Mouse (Mus musculus): Measurements from ENCODE around the gene Nedd8.

The Nedd8 gene

DNA sequence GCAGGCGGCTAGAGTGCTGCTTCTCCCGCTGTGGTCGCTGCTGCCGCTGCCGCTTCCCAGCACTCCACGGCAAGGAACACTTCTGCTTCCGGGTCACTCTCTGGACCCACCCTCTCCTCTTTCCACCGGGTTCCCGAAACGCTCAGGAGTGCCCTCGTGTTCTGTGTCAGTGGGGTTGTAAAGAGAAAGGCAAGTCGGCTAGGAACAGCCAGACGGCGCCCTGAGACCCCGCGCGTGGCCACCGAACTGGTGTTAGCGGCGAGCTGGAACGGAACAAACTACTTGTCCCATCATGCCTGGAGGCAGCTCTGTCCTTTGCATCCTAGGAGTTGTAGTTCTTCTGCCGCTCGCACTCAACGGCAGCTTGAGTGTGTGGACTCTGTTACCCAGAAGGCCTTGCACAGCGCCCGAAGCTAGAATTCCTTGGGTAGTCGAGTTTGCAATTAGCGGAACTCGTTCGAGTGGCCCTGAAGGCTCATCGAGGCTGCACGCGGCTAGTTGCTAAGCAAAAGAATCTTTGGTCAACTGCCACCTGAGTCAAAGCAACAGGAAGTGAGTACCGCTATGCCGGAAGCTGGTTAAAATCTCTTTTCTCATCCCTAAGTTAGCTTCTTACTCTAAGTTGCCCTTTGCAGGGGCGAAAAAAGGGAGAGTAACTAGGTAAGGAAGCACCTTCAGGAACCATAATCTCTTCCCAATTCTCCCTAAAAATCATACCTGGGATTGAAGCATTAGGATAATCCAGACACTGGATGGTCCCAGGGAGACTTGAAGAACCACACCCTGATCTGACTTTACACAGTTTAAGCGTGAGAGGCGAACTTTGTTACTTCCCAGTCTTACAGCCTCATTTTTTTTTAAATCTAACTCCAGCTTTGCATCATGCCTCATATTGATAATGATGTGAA is at the start of gene Nedd8, which contains the start of gene Gmpr2:
TSS of gene Nedd8 (minus strand) at position 292 of the 908 bp plus-strand sequence.
TSS of gene Gmpr2 (plus strand) at position 109 of the 908 bp plus-strand sequence.
- CTCF ChIA-PET: interaction anchor here (0.8 to 1.0 kb wide), 2 partner anchors 12 to 82 kb away, joined by 3 read pairs; partner anchors contain the start of gene Mdp1

DNA sequence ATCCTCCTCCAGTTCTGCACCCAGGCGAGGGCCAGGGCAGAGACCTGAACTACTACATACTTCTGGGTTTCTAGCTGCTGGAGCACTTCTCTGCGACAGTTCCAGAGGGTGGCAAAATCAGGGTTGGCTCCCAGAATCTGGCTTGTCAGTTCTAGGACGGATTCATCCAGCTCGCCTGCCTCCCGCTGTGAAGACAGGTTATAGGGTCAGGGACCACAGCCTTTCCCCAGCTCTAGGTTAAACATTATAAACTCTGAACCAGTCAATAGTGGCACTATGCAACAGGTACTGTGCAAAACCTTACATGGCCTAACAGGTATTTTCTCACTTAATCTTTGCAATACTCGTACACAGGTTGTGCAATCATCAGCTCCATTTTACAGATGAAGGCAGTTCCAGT is 49.2 kb upstream of the Nedd8 start:
- CTCF ChIA-PET: interaction anchor here (0.6 kb wide), 1 partner anchor 9 kb away, joined by 3 read pairs; no protein-coding TSS in a partner anchor

DNA sequence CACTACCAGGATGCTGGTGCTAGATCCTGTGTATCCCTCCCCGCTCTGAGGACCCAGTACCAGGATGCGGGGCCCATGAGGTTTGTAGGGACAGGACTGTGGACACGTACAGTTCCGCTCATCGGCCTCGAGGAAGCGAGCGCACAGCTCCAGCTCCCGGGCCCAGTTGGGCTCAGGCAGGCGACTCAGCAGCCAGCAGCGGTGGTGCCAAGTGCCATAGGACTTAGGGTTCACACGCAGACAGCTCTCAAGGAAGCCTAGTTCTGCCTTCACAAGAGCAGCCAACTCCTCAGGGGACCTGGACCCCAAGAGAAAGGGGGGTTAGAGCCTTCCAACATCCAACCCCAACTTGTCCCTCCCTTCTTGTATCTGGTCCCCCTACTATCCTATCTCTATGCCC is 48.7 kb upstream of the Nedd8 start:
- CTCF ChIA-PET: interaction anchor here (0.6 kb wide), 1 partner anchor 10 kb away, joined by 3 read pairs; no protein-coding TSS in a partner anchor

DNA sequence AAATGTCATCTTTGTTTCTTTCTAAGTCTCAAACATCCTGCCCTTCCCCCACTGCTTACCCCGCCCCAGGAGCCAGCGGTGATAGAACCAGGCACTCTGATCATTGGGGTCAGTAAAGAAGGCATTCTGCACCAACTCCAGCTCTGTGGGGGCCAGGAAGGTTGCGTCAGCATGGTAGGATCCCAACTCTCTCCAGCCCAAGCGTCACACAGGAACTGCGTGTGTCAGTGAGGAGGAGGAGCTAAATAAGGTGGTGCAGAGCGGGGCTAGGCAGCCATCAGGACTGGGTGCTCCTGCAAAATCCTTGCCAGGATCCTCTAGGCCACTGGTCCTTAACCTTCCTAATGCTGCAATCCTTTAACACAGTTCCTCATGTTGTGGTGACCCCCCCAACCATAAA is 47.8 kb upstream of the Nedd8 start:
- CTCF ChIA-PET: no interaction called here

DNA sequence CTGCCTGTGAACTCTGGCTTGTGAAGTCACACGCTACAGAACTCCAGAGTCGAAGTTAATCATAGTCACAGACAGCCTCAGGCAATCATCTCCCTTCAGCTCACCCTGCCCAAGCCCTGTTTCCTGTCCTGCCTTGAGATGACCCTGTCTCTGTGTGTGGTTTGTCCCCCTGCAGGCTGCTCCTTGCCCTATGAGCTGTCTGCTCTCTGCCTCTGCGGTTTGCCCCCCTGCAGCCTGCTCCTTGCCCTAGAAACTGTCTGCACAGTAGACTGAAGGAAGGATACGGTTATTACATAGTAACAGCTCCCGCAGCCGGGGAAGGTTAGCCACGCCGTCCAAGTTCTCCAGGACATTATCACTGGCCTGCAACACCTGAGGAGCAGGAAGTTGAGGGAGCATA is 45.0 kb upstream of the Nedd8 start:
- CTCF ChIA-PET: interaction anchor here (0.6 kb wide), 1 partner anchor 1682 kb away, joined by 15 read pairs; no protein-coding TSS in a partner anchor

DNA sequence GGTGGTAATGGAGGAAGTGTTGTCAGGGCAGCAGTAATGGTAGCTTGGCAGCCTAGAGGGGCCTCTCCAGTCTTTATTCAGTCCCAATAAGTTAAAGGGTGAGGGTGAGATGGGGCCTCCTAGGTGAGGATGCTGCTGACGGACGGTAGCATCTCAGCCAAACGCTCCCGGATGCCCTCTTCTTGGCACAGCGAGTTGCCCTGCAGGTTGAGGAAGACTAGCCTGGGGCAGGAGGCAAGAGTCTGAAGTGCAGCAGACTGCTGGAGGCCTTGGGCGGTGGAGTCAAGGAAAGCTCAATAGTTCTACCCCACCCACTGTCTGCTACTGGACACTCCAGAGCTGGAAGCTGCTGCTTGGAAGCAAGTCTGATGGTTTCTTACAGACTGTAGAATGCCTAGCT is 44.3 kb upstream of the Nedd8 start:
- CTCF ChIA-PET: interaction anchor here (0.6 kb wide), 1 partner anchor 1683 kb away, joined by 15 read pairs; no protein-coding TSS in a partner anchor

DNA sequence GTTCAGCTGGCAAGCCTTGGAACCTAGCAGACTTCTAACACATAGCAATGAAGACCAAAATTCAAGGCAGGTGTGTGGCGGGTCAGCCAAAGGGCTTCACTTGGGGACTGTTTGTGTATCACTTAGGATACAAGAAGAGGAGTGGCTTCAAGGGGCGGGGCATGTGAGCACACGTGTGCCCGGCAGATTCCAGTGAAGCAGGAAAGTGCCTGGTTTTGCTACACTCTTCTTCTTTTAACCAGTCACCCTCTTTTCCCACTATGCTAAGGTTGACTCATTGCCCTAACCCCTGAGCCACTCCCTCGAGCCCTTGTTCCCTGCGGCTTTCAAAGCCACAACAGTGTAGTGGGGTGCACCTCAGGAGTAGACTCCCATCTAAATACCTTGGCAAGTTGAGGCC is 43.0 kb upstream of the Nedd8 start:
- CTCF ChIA-PET: interaction anchor here (0.7 kb wide), 1 partner anchor 250 kb away, joined by 21 read pairs; no protein-coding TSS in a partner anchor

DNA sequence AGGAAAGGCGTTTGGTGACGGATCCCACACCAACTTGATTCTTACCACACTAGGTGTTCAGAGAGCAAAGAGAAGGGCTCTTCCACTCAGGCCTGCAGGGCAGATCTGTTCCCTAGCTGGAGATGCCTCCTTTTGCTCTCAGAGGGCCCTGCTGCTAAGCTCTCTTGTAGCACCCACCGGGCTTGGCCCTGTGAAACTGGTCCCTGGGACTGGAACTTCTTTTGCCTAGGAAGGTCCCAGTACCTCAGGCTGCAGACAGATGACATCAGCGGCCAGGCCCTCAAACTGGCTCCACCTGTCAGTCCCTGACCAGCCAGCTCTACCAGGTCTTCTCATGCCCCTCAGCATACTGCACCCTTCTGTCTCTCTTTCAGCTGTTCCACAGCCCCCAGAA is 41.8 kb upstream of the Nedd8 start, which contains the start of gene Tgm1:
TSS of gene Tgm1 (minus strand) at position 198 of the 394 bp plus-strand sequence.
- CTCF ChIA-PET: no interaction called here

DNA sequence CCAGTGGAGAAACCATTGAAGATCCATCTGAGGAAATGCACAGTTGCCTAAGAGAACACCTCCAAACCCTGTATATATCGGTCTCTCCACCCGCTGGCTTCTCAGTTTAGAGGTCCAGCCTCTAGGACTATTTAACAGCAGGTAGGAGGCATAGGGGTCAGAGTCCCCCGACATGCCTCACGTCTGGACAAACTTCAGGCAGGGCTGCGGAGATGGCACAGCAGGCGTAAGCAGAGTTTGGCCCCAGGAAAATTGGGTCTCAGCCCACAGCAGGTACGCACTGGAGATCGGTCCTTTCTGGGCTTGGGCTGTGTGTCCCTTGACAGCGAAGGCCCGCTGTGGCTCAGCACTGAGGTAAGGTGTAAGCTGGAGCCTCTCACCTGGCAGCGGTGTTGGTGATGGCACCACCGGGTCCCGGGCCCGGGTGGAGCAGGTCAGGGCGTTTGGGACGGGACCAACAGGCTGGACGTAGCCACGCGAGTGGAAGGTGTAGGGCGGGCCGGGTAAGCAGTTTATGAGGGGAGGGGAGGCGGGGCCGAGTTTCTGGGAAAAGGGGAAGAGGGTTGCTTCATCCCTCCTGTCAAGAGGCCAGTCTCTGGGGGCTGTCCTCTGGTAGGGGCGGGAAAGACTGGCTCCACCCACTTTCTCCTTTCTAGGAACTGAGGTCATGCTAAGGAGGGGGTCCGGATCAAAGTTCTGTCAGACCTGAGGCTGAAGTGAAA is 41.2 kb upstream of the Nedd8 start:
- CTCF ChIA-PET: no interaction called here

DNA sequence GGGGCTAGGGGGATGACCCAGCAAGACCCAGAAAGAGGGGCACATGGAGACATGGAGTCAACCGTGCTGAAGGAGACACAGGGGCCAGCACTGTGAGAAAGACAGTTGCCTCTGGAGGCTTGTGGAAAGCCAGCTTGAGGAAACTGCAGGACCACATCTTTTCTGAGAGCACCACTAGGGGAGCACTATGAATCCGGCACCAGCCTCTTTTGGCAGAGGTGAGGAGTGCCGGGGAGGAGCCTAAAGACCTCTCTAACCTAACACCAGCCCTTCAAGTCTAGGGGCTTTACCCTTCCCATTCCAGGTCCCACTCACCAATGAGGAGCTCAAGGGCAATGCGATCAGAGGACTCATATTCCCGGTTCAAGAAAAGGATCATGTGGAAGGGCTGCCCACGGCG is 39.9 kb upstream of the Nedd8 start:
- CTCF ChIA-PET: interaction anchor here (0.6 kb wide), 1 partner anchor 63 kb away, joined by 3 read pairs; no protein-coding TSS in a partner anchor

DNA sequence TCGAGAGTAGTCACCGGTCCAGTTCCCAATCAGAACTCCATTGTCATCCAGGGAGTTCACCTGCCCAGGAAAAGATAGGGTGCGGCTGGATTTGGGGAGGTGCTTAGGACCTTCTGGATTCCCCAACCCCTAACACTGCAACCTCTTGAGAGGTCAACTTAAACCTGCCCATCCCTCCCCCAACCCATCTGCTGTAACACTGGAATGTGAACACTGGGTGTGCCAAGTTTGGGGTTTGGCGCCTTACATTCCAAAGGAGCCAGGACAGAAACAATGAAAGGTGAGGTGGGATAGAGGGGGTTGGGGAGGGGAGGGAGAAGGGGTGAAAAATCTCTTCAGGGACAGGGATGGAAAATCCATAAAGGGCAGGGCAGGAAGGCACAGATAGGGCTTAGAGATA is 37.6 kb upstream of the Nedd8 start:
- CTCF ChIA-PET: no interaction called here

DNA sequence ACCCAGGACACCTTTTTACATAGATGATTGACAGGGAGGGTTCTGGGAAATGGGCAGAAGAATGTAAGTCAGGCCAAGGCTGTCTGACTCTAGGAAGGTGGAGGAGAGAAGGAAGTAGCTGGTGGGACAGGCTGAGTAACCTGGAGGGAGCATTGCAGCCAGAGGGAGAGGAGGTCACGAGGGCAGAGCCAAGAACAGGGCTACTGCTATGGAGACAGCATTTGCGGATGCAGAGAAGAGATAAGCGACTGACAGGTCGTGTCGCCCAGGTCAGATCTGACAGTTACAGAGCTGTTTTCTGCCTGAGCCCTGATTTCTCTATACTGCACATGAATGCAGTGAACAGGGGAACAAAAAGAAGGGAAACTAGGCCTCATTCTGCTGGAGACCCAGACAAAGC is 35.5 kb upstream of the Nedd8 start:
- CTCF ChIA-PET: no interaction called here

DNA sequence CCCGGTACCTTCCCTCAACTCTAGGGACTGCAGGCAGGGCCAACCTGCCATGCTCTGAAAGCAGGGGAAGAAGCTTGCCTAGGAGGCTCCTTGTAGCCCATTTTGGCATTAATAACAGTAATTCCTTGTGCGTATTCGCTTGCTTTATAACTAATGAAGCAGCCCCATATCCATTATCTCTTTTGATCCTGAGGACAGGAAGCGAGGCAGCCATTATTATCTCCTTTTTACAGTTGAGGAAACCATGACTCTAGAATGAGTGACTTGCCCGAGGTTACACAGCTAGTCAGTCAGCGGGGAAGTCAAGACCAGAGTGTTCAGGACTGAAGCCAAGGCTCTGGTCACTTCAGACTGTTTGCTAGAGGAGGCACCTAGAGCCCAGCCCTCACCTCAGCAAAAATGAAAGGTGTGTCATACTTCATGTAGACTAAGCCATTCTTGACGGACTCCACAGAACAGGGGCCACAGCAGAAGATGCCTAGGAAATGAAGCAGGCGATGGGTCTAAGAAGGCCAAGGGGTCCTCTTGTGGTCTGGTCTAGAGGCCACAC is 34.2 kb upstream of the Nedd8 start:
- CTCF ChIA-PET: no interaction called here

DNA sequence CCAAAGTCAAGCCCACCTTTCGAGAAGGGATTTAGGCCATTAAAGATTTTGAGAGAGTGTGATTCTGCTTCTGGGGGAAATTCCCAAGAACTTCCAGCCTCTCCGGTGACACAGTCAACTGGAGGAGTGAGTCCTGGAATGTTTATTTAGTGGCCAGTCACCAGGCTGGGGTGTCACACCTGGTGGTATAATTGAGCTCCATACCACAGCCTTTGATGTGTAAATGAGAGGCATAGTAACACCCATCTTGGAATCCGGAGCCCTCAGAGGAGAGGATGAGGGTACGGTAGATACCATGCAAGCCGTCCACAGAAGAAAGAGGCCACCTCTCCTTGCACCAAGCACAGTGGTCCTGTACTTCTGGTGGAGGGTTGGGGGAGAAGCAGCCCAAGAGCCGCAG is 30.8 kb upstream of the Nedd8 start:
- CTCF ChIA-PET: no interaction called here

DNA sequence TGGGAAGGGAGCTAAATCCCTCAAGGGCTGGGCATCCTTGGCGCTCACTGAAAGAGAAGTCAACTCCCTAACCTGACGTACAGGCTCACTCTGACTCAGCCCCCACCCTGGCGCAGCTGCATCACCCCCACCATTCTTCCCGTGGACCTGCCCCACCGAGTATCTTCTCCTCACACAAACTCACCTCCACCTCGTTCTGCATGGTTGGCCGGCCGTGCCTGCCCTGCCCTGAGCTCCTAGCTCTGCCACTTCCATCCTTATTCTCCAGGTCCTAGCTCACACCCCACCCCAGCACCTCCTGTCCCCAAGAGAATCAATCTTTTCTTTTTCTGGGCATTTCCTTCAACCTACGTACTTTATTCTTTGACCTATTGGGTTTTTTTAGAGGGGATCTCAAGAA is 29.2 kb upstream of the Nedd8 start:
- CTCF ChIA-PET: no interaction called here

DNA sequence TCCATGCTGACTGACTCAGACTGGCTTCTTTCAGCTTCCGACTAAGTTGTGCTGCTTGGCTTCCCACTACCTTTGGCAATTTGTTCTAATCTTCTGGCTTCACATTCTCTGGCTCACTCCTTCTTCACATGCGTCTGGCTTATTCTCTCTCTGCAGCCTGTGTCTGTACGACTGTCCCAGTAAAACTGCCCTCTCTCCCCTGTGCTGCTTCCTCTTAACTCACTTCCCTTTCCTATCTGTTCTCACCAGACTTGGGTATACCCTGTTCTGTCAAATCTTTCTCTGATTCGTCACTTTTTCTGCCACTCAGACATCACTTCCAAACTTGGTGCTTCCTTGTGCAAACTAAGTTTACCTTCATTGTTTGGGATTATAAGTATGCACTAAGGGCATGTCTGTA is 25.3 kb upstream of the Nedd8 start:
- CTCF ChIA-PET: no interaction called here

DNA sequence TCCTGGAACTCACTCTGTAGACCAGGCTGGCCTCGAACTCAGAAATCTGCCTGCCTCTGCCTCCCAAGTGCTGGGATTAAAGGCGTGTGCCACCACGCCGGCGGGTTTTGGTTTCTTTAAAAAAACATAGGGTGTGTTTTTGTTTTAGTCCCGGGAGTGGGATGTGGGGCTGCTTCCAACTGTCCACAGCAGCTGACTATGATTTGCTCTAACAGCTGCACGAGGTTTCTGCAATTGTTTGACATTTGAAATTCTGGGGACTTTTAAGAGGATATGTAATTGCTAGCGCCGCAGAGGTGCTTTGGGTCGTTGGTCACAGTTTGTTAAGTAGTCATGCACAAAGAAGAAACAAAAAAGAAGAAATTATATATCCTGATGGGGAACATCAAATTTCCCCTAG is 17.5 kb upstream of the Nedd8 start:
- CTCF ChIA-PET: no interaction called here

DNA sequence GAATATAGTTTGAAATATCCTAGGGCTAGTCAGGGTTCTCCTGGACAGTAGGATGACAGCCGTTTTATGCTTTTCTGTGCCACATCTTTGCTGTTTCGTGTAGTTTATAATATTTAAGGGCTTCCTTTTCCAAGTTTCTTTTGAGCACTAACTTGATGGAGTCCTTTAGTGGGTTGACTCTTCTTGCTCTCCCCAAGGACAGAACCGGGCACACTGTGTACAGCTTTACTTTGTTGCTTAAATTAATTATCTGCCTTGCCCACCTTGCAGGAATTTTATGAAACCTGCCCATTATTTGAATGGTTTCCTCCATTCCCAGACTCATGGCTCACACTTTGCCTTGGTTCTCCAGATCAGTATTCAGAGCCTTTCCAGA is 10.2 kb upstream of the Nedd8 start:
- CTCF ChIA-PET: no interaction called here

DNA sequence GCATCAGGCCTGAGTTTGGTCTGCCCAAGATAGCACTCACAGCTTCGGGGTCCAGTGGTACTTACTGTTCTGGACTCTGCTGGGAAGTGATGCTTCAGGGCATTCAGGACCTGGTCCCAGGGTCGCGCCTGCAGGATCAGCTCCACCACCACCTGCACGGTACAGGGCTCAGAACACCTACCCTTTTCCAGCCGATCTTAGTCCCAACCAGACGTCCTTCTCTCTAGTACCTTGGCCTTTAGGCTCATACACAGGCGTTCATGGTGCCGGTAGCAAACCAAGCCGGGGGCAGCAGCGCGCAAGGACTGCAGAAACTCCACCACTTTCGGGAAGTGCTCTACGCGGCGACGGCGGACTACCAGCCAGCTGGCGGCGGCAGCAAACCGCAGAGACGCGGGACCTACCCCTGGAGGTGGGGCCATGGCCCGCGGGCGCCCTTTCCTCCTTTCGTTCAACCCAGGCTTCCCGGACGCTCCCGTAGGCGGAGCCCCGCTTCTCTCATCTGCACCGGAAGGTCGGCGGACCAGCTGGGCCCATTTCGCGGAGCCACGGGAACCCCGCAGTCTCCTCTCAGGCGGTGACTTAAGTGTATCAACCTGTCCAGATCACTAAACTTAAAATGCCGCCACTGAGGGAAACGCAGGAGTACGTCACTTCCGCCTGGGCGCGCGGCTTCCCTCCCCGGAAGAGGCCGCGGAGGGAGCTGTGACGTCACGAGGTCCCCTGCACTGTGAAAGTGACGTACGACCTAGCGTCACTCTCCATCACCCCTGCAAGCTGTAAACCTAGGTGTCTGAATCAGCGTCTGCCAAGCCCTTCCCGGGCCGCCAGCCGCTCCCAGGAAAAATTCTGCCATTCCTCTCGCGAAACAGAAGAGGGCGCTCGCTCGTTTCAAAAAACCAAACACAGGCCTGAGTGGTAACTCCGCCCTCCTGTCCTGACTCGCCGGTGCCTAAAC is 9.5 kb upstream of the Nedd8 start, which contains the start of gene Tinf2:
TSS of gene Tinf2 (minus strand) at position 661 of the 958 bp plus-strand sequence.
- CTCF ChIA-PET: no interaction called here

DNA sequence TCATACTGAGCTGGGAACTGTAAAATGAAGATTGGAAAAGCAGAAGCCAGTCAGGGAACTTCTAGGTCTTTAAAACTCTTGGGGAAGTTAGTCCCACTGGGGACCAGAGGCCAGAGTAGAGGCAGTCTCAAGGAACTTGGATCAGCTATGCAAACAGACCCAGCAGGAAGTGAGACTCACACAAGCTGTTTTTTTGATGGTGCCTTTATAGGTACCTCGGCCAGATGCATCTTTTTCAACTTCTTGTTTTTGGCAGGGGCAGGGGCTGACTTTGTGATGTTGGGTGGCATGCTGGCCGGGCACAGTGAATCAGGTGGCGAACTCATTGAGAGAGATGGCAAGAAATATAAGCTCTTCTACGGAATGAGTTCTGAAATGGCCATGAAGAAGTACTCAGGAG is 5.7 kb upstream of the Nedd8 start:
- CTCF ChIA-PET: no interaction called here

DNA sequence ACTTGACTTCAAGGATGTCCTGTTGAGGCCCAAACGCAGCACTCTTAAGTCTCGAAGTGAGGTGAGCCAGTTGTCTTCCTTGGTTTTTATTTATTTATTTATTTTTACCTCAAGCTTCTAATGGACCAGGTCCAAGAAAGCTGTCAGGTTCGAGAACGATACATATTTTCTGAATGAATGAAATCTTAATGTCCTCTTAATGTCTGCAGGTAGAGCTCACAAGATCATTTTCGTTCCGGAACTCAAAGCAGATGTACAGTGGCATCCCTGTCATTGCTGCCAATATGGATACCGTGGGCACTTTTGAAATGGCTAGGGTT is 777 bp upstream of the Nedd8 start:
- CTCF ChIA-PET: interaction anchor here (0.8 to 1.1 kb wide), 3 partner anchors 13 to 83 kb away, joined by 3 read pairs; partner anchors contain the start of gene Mdp1

All from spleen, embryonic (tissue).